Mouse (Mus musculus) lung, embryonic 15.5 days (tissue): Measurements from ENCODE around the gene Inpp5a. TPM values are rescaled to one million over a fixed set of nuclear protein-coding genes. Genes with fewer than 3 reads are reported as not detected.

Experiments
- ATAC-seq: fragments of 200-750 bp; cut with Nextera tagmentation; 2 replicates; pipeline ENCODE4 v1.8.0; 2017; ENCODE audit warnings: moderate number of reproducible peaks, borderline replicate concordance; ENCODE audit not compliant: low FRiP score, low TSS enrichment; ENCODE audit errors: extremely low read depth
- H3K27ac ChIP-seq: fragments of 300-500 bp; sonication (generic); 2 replicates; pipeline ENCODE4 v1.5.1; 2015; ENCODE audit warnings: moderate library complexity, mild to moderate bottlenecking, inconsistent platforms
- H3K27me3 ChIP-seq: fragments of 300-500 bp; sonication (generic); 2 replicates; pipeline ENCODE4 v1.6.1; 2015; ENCODE audit warnings: inconsistent platforms
- H3K36me3 ChIP-seq: fragments of 300-500 bp; sonication (generic); 2 replicates; pipeline ENCODE4 v1.6.1; 2015; ENCODE audit warnings: inconsistent platforms
- H3K4me1 ChIP-seq: fragments of 300-500 bp; sonication (generic); 2 replicates; pipeline ENCODE4 v1.6.1; 2015; ENCODE audit warnings: inconsistent platforms
- H3K4me2 ChIP-seq: fragments of 300-500 bp; sonication (generic); 2 replicates; pipeline ENCODE4 v1.6.1; 2015; ENCODE audit warnings: inconsistent platforms, mild to moderate bottlenecking, moderate library complexity
- H3K4me3 ChIP-seq: fragments of 300-500 bp; sonication (generic); 2 replicates; pipeline ENCODE4 v1.5.1; 2015; ENCODE audit warnings: mild to moderate bottlenecking, inconsistent platforms
- H3K9ac ChIP-seq: fragments of 300-500 bp; sonication (generic); 2 replicates; pipeline ENCODE4 v1.6.1; 2015; ENCODE audit warnings: inconsistent platforms
- H3K9me3 ChIP-seq: fragments of 300-500 bp; sonication (generic); 2 replicates; pipeline ENCODE4 v1.6.1; 2016; ENCODE audit warnings: inconsistent platforms
- WGBS: fragments of 180-500 bp; shearing (Covaris S2); methylation state at CpG from one replicate; pipeline ENCODE4 v1.1.7; 2015; 5-methylcytosine and 5-hydroxymethylcytosine counted together
- polyA plus RNA-seq: library from polyadenylated mRNA; unstranded; fragments of >200 nt; fragmentation: Nextera tagmentation; extraction: Ambion mirVana; gene quantifications from 2 replicates; pipeline ENCODE4 v1.2.1, GENCODE M21; 2015

Gene Inpp5a
- polyA plus RNA-seq, 1 experiment from 2014 or later = 35.9 TPM

- H3K36me3 ChIP-seq = peaks cover 12% of the 10 kb centered on the region; the same call in 1 of the 2 replicates
- H3K27me3 ChIP-seq = peaks cover 95% of the 10 kb centered on the region
- no peak overlapping the region for H3K27ac ChIP-seq
- ATAC-seq = peak; percentile 37; the same call in 1 of the 2 replicates
- peak overlapping the region; percentile 62 for H3K4me2 ChIP-seq
- under 1% methylated on average over 81 of the region's 82 CpGs for WGBS
- H3K4me1 ChIP-seq = peaks cover 29% of the 10 kb centered on the region
- H3K9me3 ChIP-seq = no peaks in the 10 kb centered on the region
- peak overlapping the region; percentile 33 for H3K4me3 ChIP-seq
- H3K9ac ChIP-seq = no peak overlapping the region
Measured at GRCm38 (mm10) chr7:139581801-139582571, 193.1 kb downstream of the Inpp5a start.

- Histone ChIP-seq H3K9ac (no peak within 1 kb of the TSS), H3K4me1 (peaks cover 29% of the 10 kb centered on the region), H3K4me3 (peak within 1 kb of the TSS; percentile 33), H3K4me2 (peak within 1 kb of the TSS; percentile 62), H3K36me3 (peaks cover 12% of the 10 kb centered on the region; the same call in 1 of the 2 replicates), H3K27ac (no peak within 1 kb of the TSS), H3K27me3 (peaks cover 99% of the 10 kb centered on the region), H3K9me3 (no peaks in the 10 kb centered on the region)
- peak; percentile 62; the same call in 1 of the 2 replicates for ATAC-seq
- under 1% methylated on average over 55 of the region's 56 CpGs for WGBS
Measured at GRCm38 (mm10) chr7:139582595-139582994, 193.7 kb downstream of the Inpp5a start, which contains the start of gene Nkx6-2. Nkx6-2 (minus strand) TSS chr7:139582797.

GRCm38 (mm10) chr7:139583094-139583737, 194.3 kb downstream of the Inpp5a start:
- WGBS = 15% methylated on average over 17 of the region's 17 CpGs
- H3K4me1 ChIP-seq = peaks cover 29% of the 10 kb centered on the region
- H3K9ac ChIP-seq = no peak overlapping the region
- H3K27me3 ChIP-seq = peaks cover 99% of the 10 kb centered on the region
- ATAC-seq = no peak
- H3K27ac ChIP-seq = no peak overlapping the region
- H3K4me3 ChIP-seq = no peak overlapping the region; the same call in 1 of the 2 replicates
- H3K9me3 ChIP-seq = no peaks in the 10 kb centered on the region
- peaks cover 7% of the 10 kb centered on the region; the same call in 1 of the 2 replicates for H3K36me3 ChIP-seq
- H3K4me2 ChIP-seq = peak overlapping the region; percentile 62

- Histone ChIP-seq H3K4me3 (no peak overlapping the region; the same call in 1 of the 2 replicates), H3K9ac (no peak overlapping the region), H3K9me3 (no peaks in the 10 kb centered on the region), H3K4me2 (0 out of 2 replicates have a peak overlapping the region, but pooled peaks have one; percentile 9), H3K27me3 (peaks cover 100% of the 10 kb centered on the region), H3K27ac (no peak overlapping the region), H3K36me3 (no peaks in the 10 kb centered on the region), H3K4me1 (peaks cover 29% of the 10 kb centered on the region)
- ATAC-seq = no peak
- WGBS = 2% methylated on average over 53 of the region's 53 CpGs
Measured at GRCm38 (mm10) chr7:139584221-139585175, 195.6 kb downstream of the Inpp5a start.

- no peaks in the 10 kb centered on the region for H3K36me3 ChIP-seq
- no peak for ATAC-seq
Measured at GRCm38 (mm10) chr7:139585183-139585821, 196.4 kb downstream of the Inpp5a start.

GRCm38 (mm10) chr7:139587919-139588318, 199.0 kb downstream of the Inpp5a start:
- H3K9ac ChIP-seq = no peak overlapping the region
- no peaks in the 10 kb centered on the region for H3K9me3 ChIP-seq
- H3K4me2 ChIP-seq = no peak overlapping the region
- no peaks in the 10 kb centered on the region for H3K36me3 ChIP-seq
- WGBS = 40% methylated on average over 7 of the region's 7 CpGs
- ATAC-seq = no peak
- H3K4me1 ChIP-seq = peaks cover 7% of the 10 kb centered on the region
- H3K27ac ChIP-seq = no peak overlapping the region
- H3K27me3 ChIP-seq = peaks cover 70% of the 10 kb centered on the region
- no peak overlapping the region for H3K4me3 ChIP-seq

More at GRCm38 (mm10) chr7:139585183-139585821, 196.4 kb downstream of the Inpp5a start:
- 4% methylated on average over 29 of the region's 29 CpGs for WGBS
- peaks cover 94% of the 10 kb centered on the region for H3K27me3 ChIP-seq
- no peak overlapping the region for H3K4me3 ChIP-seq
- H3K4me1 ChIP-seq = peaks cover 29% of the 10 kb centered on the region
- H3K27ac ChIP-seq = no peak overlapping the region
- no peak overlapping the region for H3K4me2 ChIP-seq
- H3K9ac ChIP-seq = no peak overlapping the region
- H3K9me3 ChIP-seq = no peaks in the 10 kb centered on the region

GRCm38 (mm10) chr7:139590302-139590701, 201.4 kb downstream of the Inpp5a start:
- H3K4me1 ChIP-seq = no peaks in the 10 kb centered on the region
- no peaks in the 10 kb centered on the region for H3K36me3 ChIP-seq
- H3K4me2 ChIP-seq = no peak overlapping the region
- no peak overlapping the region for H3K9ac ChIP-seq
- peaks cover 46% of the 10 kb centered on the region for H3K27me3 ChIP-seq
- H3K4me3 ChIP-seq = no peak overlapping the region
- H3K9me3 ChIP-seq = no peaks in the 10 kb centered on the region
- 39% methylated on average over 3 of the region's 3 CpGs for WGBS
- ATAC-seq = no peak
- H3K27ac ChIP-seq = no peak overlapping the region

- no peak for ATAC-seq
- Histone ChIP-seq H3K9ac (no peak overlapping the region), H3K27me3 (peaks cover 41% of the 10 kb centered on the region), H3K4me1 (no peaks in the 10 kb centered on the region), H3K4me2 (no peak overlapping the region), H3K4me3 (no peak overlapping the region), H3K9me3 (no peaks in the 10 kb centered on the region), H3K27ac (no peak overlapping the region), H3K36me3 (no peaks in the 10 kb centered on the region)
- WGBS = 77% methylated on average over 5 of the region's 5 CpGs
Measured at GRCm38 (mm10) chr7:139591311-139591710, 202.4 kb downstream of the Inpp5a start.

GRCm38 (mm10) chr7:139595311-139595710, 206.4 kb downstream of the Inpp5a start:
- Histone ChIP-seq H3K27ac (no peak overlapping the region), H3K36me3 (no peaks in the 10 kb centered on the region), H3K4me3 (no peak overlapping the region), H3K9me3 (no peaks in the 10 kb centered on the region), H3K4me2 (no peak overlapping the region), H3K4me1 (no peaks in the 10 kb centered on the region), H3K9ac (no peak overlapping the region), H3K27me3 (0 out of 2 replicates have a peak, but pooled peaks cover 14% of the 10 kb centered on the region)
- WGBS = 72% methylated on average over 6 of the region's 6 CpGs
- no peak for ATAC-seq

GRCm38 (mm10) chr7:139595862-139596261, 207.0 kb downstream of the Inpp5a start:
- Histone ChIP-seq H3K27me3 (0 out of 2 replicates have a peak, but pooled peaks cover 14% of the 10 kb centered on the region), H3K9ac (no peak overlapping the region), H3K36me3 (no peaks in the 10 kb centered on the region), H3K4me1 (no peaks in the 10 kb centered on the region), H3K9me3 (no peaks in the 10 kb centered on the region), H3K4me2 (no peak overlapping the region), H3K27ac (no peak overlapping the region), H3K4me3 (no peak overlapping the region)
- ATAC-seq = no peak
- WGBS = 63% methylated on average over 6 of the region's 6 CpGs

- H3K9ac ChIP-seq = no peak overlapping the region
- no peak overlapping the region for H3K4me3 ChIP-seq
- H3K9me3 ChIP-seq = no peaks in the 10 kb centered on the region
- H3K27me3 ChIP-seq = no peaks in the 10 kb centered on the region
- ATAC-seq = no peak
- H3K36me3 ChIP-seq = no peaks in the 10 kb centered on the region
- WGBS = 78% methylated on average over 2 of the region's 2 CpGs
- no peak overlapping the region for H3K27ac ChIP-seq
- no peak overlapping the region for H3K4me2 ChIP-seq
- H3K4me1 ChIP-seq = no peaks in the 10 kb centered on the region
Measured at GRCm38 (mm10) chr7:139610328-139610727, 221.4 kb downstream of the Inpp5a start.
